Comparison of ENCODE assay signal across 8 mouse cellular contexts in the genomic region with DNA sequence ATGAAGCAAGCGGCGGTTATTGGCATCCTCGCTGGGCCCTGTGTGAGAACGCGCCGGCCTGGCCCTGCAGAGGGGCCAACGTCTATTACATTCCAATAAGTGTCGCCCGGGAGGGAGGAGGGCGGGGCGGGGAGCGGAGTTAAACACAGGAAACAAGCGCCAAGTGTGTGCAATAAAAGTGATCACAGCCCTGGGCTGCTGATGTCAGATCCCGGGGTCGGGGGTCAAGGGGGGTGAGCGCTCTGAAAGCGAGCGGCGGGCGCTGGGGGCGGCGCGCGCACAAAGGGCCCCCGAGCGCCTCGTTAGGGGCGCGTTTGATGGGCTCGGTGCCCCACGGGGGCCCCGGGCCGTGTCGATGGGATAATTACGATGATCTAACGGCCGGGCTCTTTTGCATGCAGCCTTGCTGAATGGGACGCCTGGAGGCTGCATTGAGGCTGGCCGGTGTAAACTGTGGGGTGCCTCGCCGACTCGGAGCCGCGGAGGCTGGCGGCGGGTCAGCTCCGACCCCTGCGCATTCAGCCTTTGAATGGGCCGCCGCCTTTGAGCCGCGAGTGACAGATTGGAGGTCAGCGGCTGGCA.
DNase-seq lines count a peak whose midpoint lies in the region; ATAC-seq and TF ChIP-seq lines count a peak whose summit lies in the region.

No protein-coding gene starts in this region.

- peaks cover 48% of the 10 kb centered on the region for H3K27me3 ChIP-seq in forebrain, embryonic 13.5 days
- peaks cover 56% of the 10 kb centered on the region for H3K27me3 ChIP-seq in hindbrain, embryonic 16.5 days (replicated peaks; ENCODE audit: control insufficient read depth, insufficient read depth, low read length)

- DNase-seq in layer of hippocampus, adult 2 months (ENCODE audit: low spot score in 2 of 2) = peak; percentile 5 to 11
- DNase-seq in layer of hippocampus, adult 11-12 months (ENCODE audit: low spot score) = no peak
- DNase-seq in adrenal gland, postnatal 10 days = peak; percentile 26
- DNase-seq in lung, adult 18-20 months = peak; percentile 14 to 24
- DNase-seq in retina, embryonic 14.5 days (ENCODE audit: low spot score) = peak; percentile 92
- DNase-seq in spleen, postnatal 10 days (ENCODE audit: low spot score in 2 of 2) = no peak

- peak overlapping the region; percentile 35 for H3K4me3 ChIP-seq in layer of hippocampus, adult 2 months
- H3K4me3 ChIP-seq in forebrain, embryonic 13.5 days = peak overlapping the region; percentile 41
- peak overlapping the region; percentile 37 for H3K4me3 ChIP-seq in hindbrain, embryonic 16.5 days (ENCODE audit: low read length)

- H3K9ac ChIP-seq in forebrain, embryonic 13.5 days = peak overlapping the region; percentile 54
- 0 out of 2 replicates have a peak overlapping the region, but pooled peaks have one; percentile 32 for H3K9ac ChIP-seq in hindbrain, embryonic 16.5 days (ENCODE audit: low read depth, low read length)

- H3K4me1 ChIP-seq in forebrain, embryonic 13.5 days = peaks cover 66% of the 10 kb centered on the region
- H3K4me1 ChIP-seq in hindbrain, embryonic 16.5 days (ENCODE audit: control insufficient read depth, insufficient read depth, low read depth, low read length) = peaks cover 9% of the 10 kb centered on the region

- TF ChIP-seq CTCF in layer of hippocampus, adult 2 months (conservative IDR thresholded peaks at IDR 0.05) = no peak

- H3K27ac ChIP-seq in layer of hippocampus, adult 2 months = no peak overlapping the region
- H3K27ac ChIP-seq in forebrain, embryonic 13.5 days = peak overlapping the region; percentile 68
- no peak overlapping the region for H3K27ac ChIP-seq in hindbrain, embryonic 16.5 days (ENCODE audit: low read depth, low read length)

- no peaks in the 10 kb centered on the region for H3K9me3 ChIP-seq in forebrain, embryonic 13.5 days (replicated peaks)
- no peaks in the 10 kb centered on the region for H3K9me3 ChIP-seq in hindbrain, embryonic 16.5 days (ENCODE audit: control insufficient read depth, low read length)

- peak; percentile 91 for ATAC-seq in forebrain, embryonic 13.5 days
- ATAC-seq in hindbrain, embryonic 16.5 days = peak; percentile 87

- peak overlapping the region; percentile 73 for H3K4me2 ChIP-seq in forebrain, embryonic 13.5 days
- H3K4me2 ChIP-seq in hindbrain, embryonic 16.5 days (ENCODE audit: low read length) = peak overlapping the region; percentile 76

- 1% methylated on average over 53 of the region's 53 CpGs for WGBS in forebrain, embryonic 13.5 days
- WGBS in hindbrain, embryonic 16.5 days = under 1% methylated on average over 53 of the region's 53 CpGs

- no peaks in the 10 kb centered on the region for H3K36me3 ChIP-seq in forebrain, embryonic 13.5 days (ENCODE audit: poor library complexity, severe bottlenecking)
- no peaks in the 10 kb centered on the region for H3K36me3 ChIP-seq in hindbrain, embryonic 16.5 days (ENCODE audit: control insufficient read depth, insufficient read depth, low read length)

Comparison
In these comparisons a context has a peak if more than half of its experiments do, and no peak if none do; other contexts are left out.
1. DNase-seq: peak in layer of hippocampus, adult 2 months (2 of 2), adrenal gland, postnatal 10 days (single experiment), lung, adult 18-20 months (2 of 2) and retina, embryonic 14.5 days (single experiment); none in layer of hippocampus, adult 11-12 months (single experiment) and spleen, postnatal 10 days (0 of 2).
2. Peak in every context shown above with its lines, with median percentiles within 50 percentile points of each other: H3K4me3 ChIP-seq.